Mouse (Mus musculus) cerebellum, adult 2 months (tissue): ENCODE measurements around the gene Lemd1.

ENCODE experiments used
- CTCF ChIP-seq: fragments of 200-500 bp; IDR thresholded peaks from 2 replicates; pipeline ENCODE4 v1.5.1; 2011; ENCODE audit warnings: low read depth, mild to moderate bottlenecking, control low read depth, low read length, moderate library complexity, borderline replicate concordance; ENCODE audit not compliant: insufficient read depth
- POLR2A ChIP-seq: fragments of 200-500 bp; IDR thresholded peaks from 2 replicates; pipeline ENCODE4 v1.6.1; 2011; ENCODE audit warnings: low read length, control low read depth, borderline replicate concordance; ENCODE audit not compliant: insufficient read depth

- no peak for TF ChIP-seq POLR2A
- TF ChIP-seq CTCF = no peak
Measured at GRCm38 (mm10) chr1:132141753-132142152, 49.5 kb upstream of the Lemd1 start.
